Mouse (Mus musculus): ENCODE results near the gene Camta1. TPM values are rescaled to one million over a fixed set of nuclear protein-coding genes. Genes with fewer than 3 reads are reported as not detected.

Gene Camta1
- total RNA-seq, 1 experiment from 2014 or later = 40.1 TPM

DNA sequence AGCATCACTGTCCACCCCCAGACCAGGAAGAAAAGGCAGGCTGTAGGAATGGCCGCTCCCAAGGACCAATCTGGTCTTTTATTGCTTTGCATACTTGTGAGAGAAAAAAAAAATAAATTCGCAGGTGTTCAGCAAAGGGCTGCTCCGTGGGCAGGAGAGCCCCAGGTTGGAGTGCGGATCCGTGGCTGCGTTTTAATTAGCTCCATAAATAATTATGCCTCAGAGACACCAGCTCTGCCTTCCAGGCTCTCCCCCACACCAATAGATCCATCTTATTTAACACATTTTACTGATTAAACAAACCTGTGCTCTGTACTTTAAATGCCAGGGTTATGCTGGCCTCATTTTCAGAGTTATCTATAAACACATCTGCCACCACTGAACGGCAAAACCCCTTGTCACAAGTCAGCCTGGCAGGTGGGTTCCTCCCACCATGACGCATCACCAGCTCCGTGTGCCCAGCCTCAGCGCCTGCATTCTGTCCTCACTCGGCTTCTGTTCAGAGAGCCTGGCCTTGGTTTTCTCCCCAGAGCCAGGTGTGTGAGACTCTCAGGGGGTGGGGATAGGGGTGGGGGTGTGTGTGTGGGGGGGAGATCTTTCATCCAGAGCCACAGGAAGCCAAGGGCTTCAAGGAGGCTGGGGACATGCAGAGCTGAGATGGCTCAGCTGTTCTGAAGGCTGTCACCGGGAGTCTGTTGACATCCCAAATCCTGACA, 475.5 kb downstream of the Camta1 start:
- peak; percentile 20 for DNase-seq

- no peak for DNase-seq
Observed at GRCm38 (mm10) chr4:151377731-151378130, 483.9 kb downstream of the Camta1 start.

GRCm38 (mm10) chr4:151376234-151376633, 485.4 kb downstream of the Camta1 start:
- DNase-seq = no peak

DNA sequence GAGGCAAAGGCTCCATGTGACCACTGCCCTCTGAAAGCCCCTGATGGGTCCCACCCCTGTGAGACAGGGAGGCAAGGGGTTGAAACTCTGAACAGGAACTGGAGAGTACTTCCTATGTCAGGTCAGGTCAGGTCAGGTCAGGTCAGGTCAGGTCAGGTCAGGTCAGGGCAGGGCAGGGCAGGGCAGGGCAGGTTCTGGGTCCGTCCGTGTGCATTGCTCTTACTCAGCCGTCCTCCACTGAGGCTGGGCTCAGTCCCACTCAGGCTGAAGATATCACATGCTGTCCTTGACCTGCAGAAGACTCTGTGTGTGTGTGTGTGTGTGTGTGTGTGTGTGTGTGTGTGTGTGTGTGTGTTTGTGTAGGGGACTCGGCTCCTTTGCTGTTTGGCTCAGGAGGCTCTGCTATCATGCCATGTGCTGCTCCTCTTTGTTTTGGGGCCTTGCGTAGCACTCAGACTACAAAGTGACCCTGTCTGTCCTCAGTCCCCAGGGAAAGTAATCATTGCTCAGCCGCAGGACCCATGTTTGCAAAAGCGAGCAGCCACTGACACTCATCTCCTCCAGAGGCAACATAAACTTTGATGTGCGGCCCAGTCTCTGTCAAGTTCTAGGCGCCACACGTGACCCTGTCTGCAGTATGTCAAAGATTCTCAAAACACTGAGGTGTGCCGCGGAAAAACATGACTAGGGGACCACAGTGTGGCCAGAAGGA, 488.7 kb downstream of the Camta1 start:
- DNase-seq = no peak

- DNase-seq = no peak
Observed at GRCm38 (mm10) chr4:151366941-151367545, 494.6 kb downstream of the Camta1 start.

DNA sequence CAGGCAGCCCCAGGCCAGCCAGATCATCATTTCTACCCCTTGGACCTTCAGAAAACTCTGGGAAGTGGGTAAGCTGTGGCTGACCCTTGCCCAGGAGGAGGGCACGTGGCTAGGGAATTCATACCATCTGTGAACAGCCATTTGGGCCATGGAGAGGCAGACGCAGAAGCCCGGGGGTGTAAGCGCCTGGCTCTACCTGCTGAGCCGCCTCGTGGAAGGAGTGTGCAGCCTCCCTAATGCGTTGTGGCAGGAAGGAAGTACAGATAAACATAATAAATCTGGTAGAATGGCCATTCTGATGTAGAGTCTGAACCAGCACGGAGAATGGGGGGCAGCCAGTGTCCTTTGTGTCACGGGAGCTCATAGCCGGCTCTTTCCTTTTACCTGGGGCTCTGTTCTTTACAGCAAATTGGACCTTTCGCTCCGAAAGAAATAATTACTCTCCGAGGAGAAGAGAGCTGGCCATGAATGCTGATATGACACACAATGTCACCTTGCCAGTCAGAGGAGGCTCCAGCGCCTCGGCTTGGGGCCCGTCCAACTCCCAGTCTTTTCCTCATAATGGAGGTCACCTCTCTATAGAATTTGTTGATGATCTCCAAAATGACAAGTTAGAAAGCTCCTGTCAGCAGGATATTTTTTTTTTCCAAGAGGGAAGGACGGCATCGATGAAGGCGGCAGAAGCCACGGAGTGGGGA, 500.6 kb downstream of the Camta1 start:
- peak; percentile 47 for DNase-seq

GRCm38 (mm10) chr4:151355505-151355904, 506.2 kb downstream of the Camta1 start:
- no peak for DNase-seq

DNA sequence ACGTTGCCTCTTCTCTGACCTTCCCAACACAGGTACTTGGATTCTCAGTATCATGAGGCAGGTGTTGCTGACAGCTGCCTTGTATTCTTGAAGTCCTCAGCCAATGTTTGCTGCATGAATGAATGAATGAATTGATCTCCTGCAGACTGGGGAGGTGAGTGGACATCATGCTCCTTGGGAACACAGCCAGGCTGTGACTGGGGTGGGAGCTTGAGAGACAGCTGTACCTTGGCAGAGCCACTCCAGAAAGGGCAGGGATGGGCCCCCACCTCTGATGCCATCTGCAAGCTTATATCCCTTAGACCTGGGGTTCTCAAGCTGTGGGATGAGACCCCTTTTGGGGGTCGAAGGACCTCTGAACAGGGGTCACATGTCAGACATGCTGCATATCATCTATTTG, 508.9 kb downstream of the Camta1 start:
- DNase-seq = no peak

DNA sequence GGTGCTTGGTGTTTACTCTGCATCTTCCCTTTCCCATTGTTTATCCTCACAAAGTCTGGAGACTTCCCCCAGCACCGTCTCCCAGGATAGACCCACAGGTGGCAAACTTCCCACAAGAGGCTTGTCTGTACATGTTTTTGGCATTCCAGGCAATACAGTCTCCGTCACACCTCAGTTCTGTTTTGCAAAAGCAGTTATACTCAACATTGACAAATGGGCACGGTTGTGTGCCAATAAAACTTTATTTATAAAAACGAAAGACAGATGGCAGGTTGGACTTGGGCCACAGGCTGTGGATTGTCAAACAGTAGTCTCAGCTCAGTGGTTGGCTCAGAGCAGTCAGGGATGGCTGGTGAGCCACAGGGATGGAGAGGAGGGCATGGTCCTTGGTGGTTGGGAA, 509.4 kb downstream of the Camta1 start:
- DNase-seq = no peak

DNA sequence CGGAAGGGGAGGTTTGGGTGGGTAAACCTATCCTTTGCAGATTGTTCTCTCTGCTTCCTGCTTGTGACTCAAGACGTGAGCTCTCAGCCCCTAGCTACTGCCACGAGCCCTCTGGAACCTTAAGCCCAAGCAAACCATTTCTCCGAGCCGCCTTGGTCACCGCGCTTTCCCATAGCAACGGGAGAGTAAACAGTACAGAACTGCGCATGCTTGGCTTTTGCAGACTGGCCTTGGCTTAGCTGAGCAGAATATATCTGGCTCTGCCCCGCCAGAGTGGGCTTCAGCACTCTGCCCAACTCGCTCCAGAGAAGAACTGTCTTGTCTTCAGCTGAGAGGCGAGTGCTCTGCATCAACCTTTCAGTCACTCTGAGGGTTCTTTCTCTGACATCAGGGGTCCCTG, 509.9 kb downstream of the Camta1 start:
- DNase-seq = peak; percentile 78

GRCm38 (mm10) chr4:151347620-151348019, 514.1 kb downstream of the Camta1 start:
- DNase-seq = no peak

GRCm38 (mm10) chr4:151346673-151347072, 515.0 kb downstream of the Camta1 start:
- DNase-seq = no peak

DNA sequence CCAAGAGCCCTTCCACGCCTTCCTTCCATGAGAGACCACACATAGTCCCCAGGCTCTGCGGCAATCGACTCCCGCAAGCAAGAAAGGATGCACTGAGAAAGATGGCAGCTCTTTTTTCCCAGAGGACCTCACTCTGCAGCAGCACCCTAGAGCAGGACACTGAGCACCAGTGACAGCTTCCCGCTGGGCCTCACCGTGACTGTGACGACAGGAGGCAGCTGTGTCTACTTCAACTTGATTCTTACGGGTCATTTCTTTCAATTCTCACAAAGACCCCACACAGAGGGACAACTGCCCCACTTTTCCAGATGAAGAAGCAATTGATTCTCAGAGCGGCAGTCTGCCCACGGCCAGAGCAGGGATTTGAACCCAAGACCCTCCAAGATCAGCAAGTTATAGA, 516.9 kb downstream of the Camta1 start:
- no peak for DNase-seq

- peak; percentile 83 for DNase-seq
Observed at GRCm38 (mm10) chr4:151339421-151339820, 522.3 kb downstream of the Camta1 start.

GRCm38 (mm10) chr4:151338931-151339330, 522.7 kb downstream of the Camta1 start:
- DNase-seq = no peak

- no peak for DNase-seq
Observed at GRCm38 (mm10) chr4:151337543-151337942, 524.1 kb downstream of the Camta1 start.

DNA sequence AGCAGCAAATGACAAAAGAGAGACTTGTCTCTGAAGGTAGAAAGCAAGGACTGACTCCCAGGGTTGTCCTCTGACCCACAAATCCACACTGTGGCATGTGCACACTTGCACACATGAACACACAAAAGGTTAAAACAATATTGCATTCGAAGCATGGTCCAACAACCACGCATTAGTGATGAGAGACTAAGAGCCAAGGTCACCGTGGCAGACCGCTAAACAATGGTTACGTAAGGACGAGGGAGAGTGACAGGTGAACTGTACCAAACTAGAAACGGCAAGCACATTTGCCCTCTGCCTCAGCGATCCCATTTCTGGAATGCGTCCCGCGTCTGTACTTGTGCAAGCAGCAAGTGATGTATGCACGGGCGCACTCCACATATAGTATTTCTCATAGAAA, 525.3 kb downstream of the Camta1 start:
- no peak for DNase-seq

GRCm38 (mm10) chr4:151334951-151335742, 526.5 kb downstream of the Camta1 start:
- DNase-seq = peak; percentile 83

GRCm38 (mm10) chr4:151332074-151332849, 529.4 kb downstream of the Camta1 start:
- DNase-seq = no peak

GRCm38 (mm10) chr4:151330983-151331382, 530.7 kb downstream of the Camta1 start:
- no peak for DNase-seq

- DNase-seq = no peak
Observed at GRCm38 (mm10) chr4:151328071-151328470, 533.6 kb downstream of the Camta1 start.

Data from adrenal gland, postnatal 14 days (tissue).